Mouse (Mus musculus) embryonic fibroblast, embryonic 13.5 days (primary cell): ENCODE measurements around the gene Orai1.

Source experiments
- CTCF ChIP-seq: IDR thresholded peaks from 2 replicates; pipeline ENCODE4 v1.5.1; 2011; ENCODE audit warnings: mild to moderate bottlenecking, control low read depth, low read length, moderate library complexity, borderline replicate concordance; ENCODE audit not compliant: insufficient read depth
- POLR2A ChIP-seq: IDR thresholded peaks from 2 replicates; pipeline ENCODE4 v1.6.1; 2011; ENCODE audit warnings: low read depth, mild to moderate bottlenecking, control low read depth, low read length, moderate library complexity

- TF ChIP-seq CTCF (no peak), POLR2A (no peak)
These were observed 14.0 kb upstream of the Orai1 start for GRCm38 (mm10) chr5:123000901-123001300.
